Mouse (Mus musculus): ENCODE results near the gene Zfp335. TPM values are rescaled to one million over a fixed set of nuclear protein-coding genes. Genes with fewer than 3 reads are reported as not detected.

Gene Zfp335
- total and polyA plus RNA-seq, 2 experiments, result 2.4 to 18.9 TPM

DNA sequence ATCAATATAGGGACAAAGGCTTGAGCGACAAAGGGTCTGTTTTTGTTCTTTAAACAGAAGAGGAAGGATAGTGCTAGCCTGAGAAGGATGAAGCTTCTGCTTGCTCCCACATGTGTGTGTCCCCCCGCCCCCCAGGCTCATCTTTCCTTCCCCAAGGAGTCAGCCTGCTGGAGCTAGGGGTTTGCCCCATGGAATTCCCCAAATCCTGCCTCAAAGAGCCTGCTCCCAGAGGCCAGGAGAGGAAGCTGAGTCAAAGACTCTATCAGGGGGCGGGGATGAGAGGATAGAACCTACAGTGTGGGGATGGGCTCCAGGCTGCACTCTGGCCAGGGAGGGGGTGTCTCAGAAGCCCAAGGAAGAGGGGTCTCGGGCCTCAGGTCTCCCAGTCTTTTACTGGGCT is 35.9 kb upstream of the Zfp335 start:
- Histone ChIP-seq H3K4me3 (ENCODE audit: insufficient read depth, low read depth, low read length) (no peak overlapping the region), H3K9ac (ENCODE audit: low read depth, low read length) (no peak overlapping the region), H3K36me3 (ENCODE audit: control insufficient read depth, insufficient read depth, low read length) (no peaks in the 10 kb centered on the region), H3K27ac (replicated peaks; ENCODE audit: insufficient read depth, low read depth, low read length) (no peak overlapping the region), H3K27me3 (ENCODE audit: control insufficient read depth, insufficient read depth, low read length) (peaks cover 16% of the 10 kb centered on the region), H3K4me1 (ENCODE audit: control insufficient read depth, insufficient read depth, low read length) (no peaks in the 10 kb centered on the region), H3K79me2 (ENCODE audit: control insufficient read depth, insufficient read depth, low read length) (no peaks in the 10 kb centered on the region)
- WGBS, result 49% methylated on average over 4 of the region's 4 CpGs
- TF ChIP-seq CTCF (IDR thresholded peaks at IDR 0.05; ENCODE audit: low read depth, low read length), result no peak
- TF ChIP-seq POLR2A (IDR thresholded peaks at IDR 0.05; ENCODE audit: extremely low read depth, insufficient read depth, low read length), result no peak
- DNase-seq (ENCODE audit: extremely low read depth, low read depth, low spot score), result no peak

DNA sequence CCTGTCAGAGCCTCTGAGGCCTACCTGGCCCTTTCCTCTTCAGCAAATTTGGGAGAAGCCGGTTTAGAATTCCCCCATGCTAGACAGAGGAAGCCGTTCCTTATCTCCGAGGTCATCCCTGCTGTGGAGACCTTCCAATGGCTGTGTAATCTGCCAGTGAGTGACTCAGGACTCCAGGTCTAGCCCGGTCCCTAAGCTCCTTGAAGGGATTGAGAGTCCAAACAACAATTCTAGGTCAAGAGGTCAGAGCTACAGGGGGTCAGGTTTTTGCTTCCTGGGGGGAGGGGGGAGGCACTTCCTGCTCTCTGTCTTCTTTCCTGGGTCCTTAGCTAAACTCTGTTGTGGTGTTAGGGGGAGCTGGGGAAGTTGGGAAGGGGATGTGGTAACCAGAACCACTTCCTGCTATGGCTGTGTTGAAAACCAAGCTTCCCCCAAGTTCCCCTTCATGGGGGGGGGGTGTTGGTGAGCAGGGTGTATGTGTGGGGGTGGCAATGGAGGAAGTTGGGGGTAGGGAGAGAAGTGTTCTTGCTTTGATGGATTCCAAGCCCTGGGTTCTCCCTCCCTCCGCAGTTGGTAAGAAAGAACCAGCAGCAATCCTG is 31.2 kb upstream of the Zfp335 start:
- peaks cover 6% of the 10 kb centered on the region; the same call in 1 of the 2 replicates for H3K27me3 ChIP-seq (ENCODE audit: control insufficient read depth, insufficient read depth, low read length)
- TF ChIP-seq POLR2A (IDR thresholded peaks at IDR 0.05; ENCODE audit: extremely low read depth, insufficient read depth, low read length) (no peak), CTCF (IDR thresholded peaks at IDR 0.05; ENCODE audit: low read depth, low read length) (no peak)
- H3K4me1 ChIP-seq (ENCODE audit: control insufficient read depth, insufficient read depth, low read length), result peaks cover 3% of the 10 kb centered on the region
- 52% methylated on average over 5 of the region's 5 CpGs for WGBS
- DNase-seq (ENCODE audit: extremely low read depth, low read depth, low spot score), result peak; percentile 56
- no peaks in the 10 kb centered on the region for H3K79me2 ChIP-seq (ENCODE audit: control insufficient read depth, insufficient read depth, low read length)
- H3K9ac ChIP-seq (ENCODE audit: low read depth, low read length), result no peak overlapping the region
- H3K36me3 ChIP-seq (ENCODE audit: control insufficient read depth, insufficient read depth, low read length), result no peaks in the 10 kb centered on the region
- no peak overlapping the region for H3K4me3 ChIP-seq (ENCODE audit: insufficient read depth, low read depth, low read length)
- no peak overlapping the region for H3K27ac ChIP-seq (replicated peaks; ENCODE audit: insufficient read depth, low read depth, low read length)

DNA sequence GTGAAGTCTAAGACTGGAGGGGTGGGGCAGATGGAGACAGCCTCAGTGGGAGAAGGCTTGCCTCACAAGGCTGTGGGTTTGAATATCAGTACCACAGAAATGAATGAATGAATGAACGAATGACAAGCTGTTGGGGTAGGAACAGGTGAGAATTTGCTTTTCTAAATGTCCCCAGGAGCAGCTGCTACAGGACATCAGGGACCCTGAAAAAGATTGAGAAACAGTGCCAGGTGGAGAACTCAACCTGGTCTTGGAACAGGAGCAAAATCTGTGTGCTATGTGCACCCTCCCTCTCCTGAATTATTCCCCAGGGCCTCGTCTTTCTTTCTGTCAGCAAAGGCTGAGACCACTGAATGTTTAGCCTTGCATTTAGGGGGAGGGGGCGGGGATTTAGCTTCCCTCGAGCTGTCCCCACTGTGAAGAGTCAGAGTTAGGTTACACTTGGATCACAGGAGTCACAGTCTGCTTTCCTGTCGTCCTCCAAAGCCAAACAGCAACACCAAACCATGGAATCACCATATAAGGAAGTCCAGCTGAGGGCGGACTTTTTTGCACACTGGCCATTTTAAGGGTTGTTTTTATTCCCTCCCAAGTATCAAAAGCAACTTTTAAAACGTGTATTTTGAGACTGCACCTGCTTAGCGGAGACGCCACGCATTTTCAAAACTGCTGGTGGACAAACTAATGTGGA is 28.7 kb upstream of the Zfp335 start, which contains the start of gene Mmp9:
TSS of gene Mmp9 (plus strand) at position 641 of the 691 bp plus-strand sequence.
- H3K9ac ChIP-seq (ENCODE audit: low read depth, low read length), result no peak within 1 kb of the TSS
- H3K27me3 ChIP-seq (ENCODE audit: control insufficient read depth, insufficient read depth, low read length), result peaks cover 6% of the 10 kb centered on the region; the same call in 1 of the 2 replicates
- WGBS, result 38% methylated on average over 10 of the region's 10 CpGs
- peaks cover 3% of the 10 kb centered on the region for H3K4me1 ChIP-seq (ENCODE audit: control insufficient read depth, insufficient read depth, low read length)
- no peaks in the 10 kb centered on the region for H3K36me3 ChIP-seq (ENCODE audit: control insufficient read depth, insufficient read depth, low read length)
- TF ChIP-seq CTCF (IDR thresholded peaks at IDR 0.05; ENCODE audit: low read depth, low read length) (no peak), POLR2A (IDR thresholded peaks at IDR 0.05; ENCODE audit: extremely low read depth, insufficient read depth, low read length) (no peak)
- DNase-seq (ENCODE audit: extremely low read depth, low read depth, low spot score), result no peak
- H3K27ac ChIP-seq (replicated peaks; ENCODE audit: insufficient read depth, low read depth, low read length), result no peak within 1 kb of the TSS
- H3K79me2 ChIP-seq (ENCODE audit: control insufficient read depth, insufficient read depth, low read length), result no peaks in the 10 kb centered on the region
- no peak within 1 kb of the TSS for H3K4me3 ChIP-seq (ENCODE audit: insufficient read depth, low read depth, low read length)

DNA sequence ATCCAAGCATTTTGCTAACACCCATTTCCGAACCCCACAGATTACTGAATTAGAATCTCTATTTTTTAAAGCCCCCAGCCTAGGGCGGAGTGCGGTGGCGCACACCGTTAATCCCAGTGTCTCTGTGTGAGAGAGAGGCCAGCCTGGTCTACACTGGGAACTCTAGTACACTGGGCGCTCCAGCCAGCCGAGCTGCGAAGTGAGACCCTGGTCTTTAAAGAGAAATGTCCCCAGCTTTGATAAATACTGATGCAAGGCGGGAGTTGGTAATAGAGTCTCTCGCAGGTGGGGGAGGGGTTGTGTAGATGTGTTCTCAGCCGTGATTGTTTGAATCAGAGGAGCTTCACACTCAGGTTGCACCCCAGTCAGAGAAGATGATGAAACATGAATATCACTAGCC is 27.5 kb upstream of the Zfp335 start:
- Histone ChIP-seq H3K27ac (replicated peaks; ENCODE audit: insufficient read depth, low read depth, low read length) (no peak overlapping the region), H3K27me3 (ENCODE audit: control insufficient read depth, insufficient read depth, low read length) (peaks cover 6% of the 10 kb centered on the region; the same call in 1 of the 2 replicates), H3K4me1 (ENCODE audit: control insufficient read depth, insufficient read depth, low read length) (peaks cover 3% of the 10 kb centered on the region), H3K9ac (ENCODE audit: low read depth, low read length) (no peak overlapping the region), H3K79me2 (ENCODE audit: control insufficient read depth, insufficient read depth, low read length) (no peaks in the 10 kb centered on the region), H3K36me3 (ENCODE audit: control insufficient read depth, insufficient read depth, low read length) (no peaks in the 10 kb centered on the region), H3K4me3 (ENCODE audit: insufficient read depth, low read depth, low read length) (no peak overlapping the region)
- DNase-seq (ENCODE audit: extremely low read depth, low read depth, low spot score), result no peak
- 8% methylated on average over 11 of the region's 11 CpGs for WGBS
- TF ChIP-seq CTCF (IDR thresholded peaks at IDR 0.05; ENCODE audit: low read depth, low read length) (no peak), POLR2A (IDR thresholded peaks at IDR 0.05; ENCODE audit: extremely low read depth, insufficient read depth, low read length) (no peak)

DNA sequence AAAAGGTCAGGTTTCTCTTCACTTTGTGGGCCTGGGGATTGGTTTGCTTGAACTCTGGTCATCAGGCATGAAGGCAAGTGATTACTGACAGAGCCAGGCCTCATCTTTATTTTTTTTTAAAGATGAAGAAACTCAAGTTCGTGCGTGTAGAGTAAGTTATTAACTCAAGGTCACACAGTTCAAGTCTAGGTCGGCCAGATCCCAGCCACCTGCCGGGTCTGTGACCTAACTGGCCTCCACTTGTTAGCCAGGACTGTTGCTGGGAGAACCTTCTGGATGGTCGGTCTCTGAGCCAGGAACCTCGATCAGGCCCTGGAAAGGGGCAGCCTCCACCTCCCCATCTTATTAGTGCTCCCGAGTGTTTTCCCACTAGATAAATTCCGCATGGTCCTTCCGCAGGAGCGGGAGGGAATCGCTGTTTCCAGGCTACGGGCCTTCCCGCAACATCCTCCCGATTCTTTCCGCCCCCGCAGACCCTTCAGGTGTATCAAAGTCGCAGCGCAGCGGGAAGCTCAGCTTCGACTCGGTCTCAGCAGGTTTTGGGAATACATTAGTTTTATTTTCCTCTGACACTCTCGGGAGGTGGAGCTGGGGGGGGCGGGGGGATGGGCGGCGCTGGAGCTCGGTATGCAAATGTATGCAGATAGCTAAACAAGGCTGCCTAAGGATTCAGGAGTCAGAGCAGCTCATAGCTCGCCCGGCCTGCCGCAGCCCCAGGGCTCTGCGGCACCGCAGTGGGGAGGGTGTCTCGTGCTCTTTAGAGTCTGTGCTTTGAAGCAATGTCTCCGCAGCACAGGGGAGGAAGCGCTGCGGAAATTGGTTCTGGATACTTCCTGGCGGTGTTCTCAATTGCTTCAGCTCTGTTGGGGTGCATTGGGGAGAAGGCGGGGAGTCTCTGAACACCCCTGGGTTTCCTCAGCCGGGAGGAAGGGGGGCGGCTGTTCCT is 26.9 kb upstream of the Zfp335 start:
- WGBS, result 7% methylated on average over 39 of the region's 39 CpGs
- no peaks in the 10 kb centered on the region for H3K36me3 ChIP-seq (ENCODE audit: control insufficient read depth, insufficient read depth, low read length)
- peaks cover 6% of the 10 kb centered on the region; the same call in 1 of the 2 replicates for H3K27me3 ChIP-seq (ENCODE audit: control insufficient read depth, insufficient read depth, low read length)
- peak; percentile 56 for DNase-seq (ENCODE audit: extremely low read depth, low read depth, low spot score)
- no peak overlapping the region for H3K9ac ChIP-seq (ENCODE audit: low read depth, low read length)
- H3K4me1 ChIP-seq (ENCODE audit: control insufficient read depth, insufficient read depth, low read length), result peaks cover 3% of the 10 kb centered on the region
- H3K79me2 ChIP-seq (ENCODE audit: control insufficient read depth, insufficient read depth, low read length), result no peaks in the 10 kb centered on the region
- TF ChIP-seq CTCF (IDR thresholded peaks at IDR 0.05; ENCODE audit: low read depth, low read length) (no peak), POLR2A (IDR thresholded peaks at IDR 0.05; ENCODE audit: extremely low read depth, insufficient read depth, low read length) (no peak)
- H3K27ac ChIP-seq (replicated peaks; ENCODE audit: insufficient read depth, low read depth, low read length), result no peak overlapping the region
- peak overlapping the region; percentile 40 for H3K4me3 ChIP-seq (ENCODE audit: insufficient read depth, low read depth, low read length)

Data from liver, adult 2 months (tissue).